ENCODE assay signal across 12 mouse cellular contexts in the genomic region with DNA sequence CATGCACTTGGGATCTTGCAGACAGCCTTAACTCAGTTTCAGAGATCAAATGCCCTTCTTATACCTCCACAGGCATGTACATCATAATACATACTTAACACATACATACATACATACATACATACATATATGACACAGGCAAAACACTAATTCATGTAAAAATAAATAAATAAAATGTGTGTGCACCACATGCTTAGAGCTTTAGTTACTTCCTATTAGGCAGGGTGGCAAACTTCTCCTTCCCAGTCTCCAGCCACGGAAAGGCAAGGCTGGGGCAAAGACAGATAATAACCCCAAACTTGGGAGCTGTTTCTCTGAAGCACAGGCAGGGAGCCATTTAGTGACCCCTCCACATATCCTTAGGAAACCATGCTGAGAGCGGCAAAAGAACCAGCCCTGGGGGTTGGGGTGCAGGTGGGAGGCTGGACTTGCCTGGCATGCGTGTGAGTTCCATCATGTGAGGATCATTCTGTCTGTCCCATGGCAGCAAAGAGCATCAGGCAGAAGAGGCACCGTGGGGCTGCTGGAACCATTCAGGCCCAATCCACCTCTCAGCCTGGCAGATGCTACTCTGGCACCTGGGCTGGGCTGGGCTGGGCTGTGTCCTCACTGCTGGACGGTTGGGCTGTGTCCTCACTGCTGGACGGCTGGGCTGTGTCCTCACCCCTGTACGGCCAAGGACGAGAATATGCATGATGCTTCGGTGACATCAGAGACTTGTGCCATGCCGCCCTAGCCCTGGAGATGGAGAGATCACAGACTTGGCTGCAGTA. TPM values are rescaled to one million over a fixed set of nuclear protein-coding genes. Genes with fewer than 3 reads are reported as not detected.
DNase-seq lines count a peak whose midpoint lies in the region; ATAC-seq and TF ChIP-seq lines count a peak whose summit lies in the region.
"Had no signal": no experiment of that assay in that cellular context is flagged by ENCODE, and none has a peak within 500 bp of the region (broad histone marks: within the 10 kb centered on the region; RNA-seq: fewer than 3 reads in every experiment).

A gene (minus strand): TSS at position 721 of the 773 bp plus-strand sequence.

- POLR2A ChIA-PET in Patski (lab: Charles Lee): interaction anchor here (0.7 kb wide), 1 partner anchor 24 kb away, joined by 3 read pairs; no protein-coding TSS in a partner anchor

- no peak within 1 kb of the TSS for H3K4me3 ChIP-seq in kidney, embryonic 16.5 days (ENCODE audit: low read length)
- no peak within 1 kb of the TSS for H3K4me3 ChIP-seq in heart, adult 2 months
- no peak within 1 kb of the TSS for H3K4me3 ChIP-seq in liver, embryonic 16.5 days (ENCODE audit: low read depth, low read length)
- no peak within 1 kb of the TSS for H3K4me3 ChIP-seq in hindbrain, embryonic 11.5 days (ENCODE audit: low read depth, low read length)
- H3K4me3 ChIP-seq: forebrain, embryonic 13.5 days; midbrain, embryonic 12.5 days had no signal

- 67% methylated on average over 10 of the region's 10 CpGs for WGBS in kidney, embryonic 16.5 days
- WGBS in heart, adult 2 months: 56% methylated on average over 10 of the region's 10 CpGs
- 75% methylated on average over 10 of the region's 10 CpGs for WGBS in liver, embryonic 16.5 days (ENCODE audit: insufficient replicate concordance)
- 74% methylated on average over 10 of the region's 10 CpGs for WGBS in hindbrain, embryonic 11.5 days

- no peak for ATAC-seq in kidney, embryonic 16.5 days (ENCODE audit: low FRiP score, low TSS enrichment)
- no peak for ATAC-seq in Patski
- no peak for ATAC-seq in liver, embryonic 16.5 days (ENCODE audit: low read depth)
- ATAC-seq in hindbrain, embryonic 11.5 days (ENCODE audit: low FRiP score): no peak
- ATAC-seq: forebrain, embryonic 13.5 days; hindbrain, embryonic 16.5 days had no signal

- TF ChIP-seq POLR2A in heart, adult 2 months (IDR thresholded peaks at IDR 0.05; ENCODE audit: insufficient read depth, low read depth, low read length): no peak

- no peaks in the 10 kb centered on the region for H3K9me3 ChIP-seq in kidney, embryonic 16.5 days (ENCODE audit: low read length)
- no peaks in the 10 kb centered on the region for H3K9me3 ChIP-seq in liver, embryonic 16.5 days (replicated peaks; ENCODE audit: control insufficient read depth, low read length)
- no peaks in the 10 kb centered on the region for H3K9me3 ChIP-seq in hindbrain, embryonic 11.5 days (ENCODE audit: control insufficient read depth, low read length)
- H3K9me3 ChIP-seq: forebrain, embryonic 13.5 days; midbrain, embryonic 12.5 days had no signal

- no peak for TF ChIP-seq EP300 in heart, adult 2 months (IDR thresholded peaks at IDR 0.05; ENCODE audit: insufficient read depth, low read depth, low read length)

- H3K9ac ChIP-seq in kidney, embryonic 16.5 days (replicated peaks; ENCODE audit: low read length): no peak within 1 kb of the TSS
- H3K9ac ChIP-seq in heart, adult 2 months (ENCODE audit: low read depth, low read length): no peak within 1 kb of the TSS
- H3K9ac ChIP-seq in liver, embryonic 16.5 days (ENCODE audit: low read depth, low read length): no peak within 1 kb of the TSS
- no peak within 1 kb of the TSS for H3K9ac ChIP-seq in hindbrain, embryonic 11.5 days (ENCODE audit: low read depth, low read length)
- H3K9ac ChIP-seq: forebrain, embryonic 13.5 days; midbrain, embryonic 12.5 days had no signal

- no peak within 1 kb of the TSS for H3K4me2 ChIP-seq in kidney, embryonic 16.5 days (replicated peaks; ENCODE audit: low read depth, low read length)
- H3K4me2 ChIP-seq in liver, embryonic 16.5 days (ENCODE audit: low read depth, low read length): no peak within 1 kb of the TSS
- H3K4me2 ChIP-seq in hindbrain, embryonic 11.5 days (replicated peaks; ENCODE audit: low read depth, low read length): no peak within 1 kb of the TSS
- H3K4me2 ChIP-seq: forebrain, embryonic 13.5 days; midbrain, embryonic 12.5 days had no signal

- no peaks in the 10 kb centered on the region for H3K36me3 ChIP-seq in kidney, embryonic 16.5 days (ENCODE audit: insufficient read depth, low read length)
- no peaks in the 10 kb centered on the region; the same call in 1 of the 2 replicates for H3K36me3 ChIP-seq in heart, adult 2 months (ENCODE audit: control insufficient read depth, insufficient read depth, low read length)
- no peaks in the 10 kb centered on the region for H3K36me3 ChIP-seq in liver, embryonic 16.5 days (ENCODE audit: control insufficient read depth, insufficient read depth)
- no peaks in the 10 kb centered on the region for H3K36me3 ChIP-seq in hindbrain, embryonic 11.5 days (ENCODE audit: control insufficient read depth, insufficient read depth, low read length)
- H3K36me3 ChIP-seq: midbrain, embryonic 12.5 days had no signal

- intact Hi-C loops in heart, adult 2 months (cut with DNase I): loop anchor here (5.0 kb wide), 1 partner anchor 134 kb away; a partner anchor contains a TSS

- no peaks in the 10 kb centered on the region for H3K27me3 ChIP-seq in kidney, embryonic 16.5 days (ENCODE audit: insufficient read depth, low read length)
- H3K27me3 ChIP-seq in Patski: no peaks in the 10 kb centered on the region
- H3K27me3 ChIP-seq in heart, adult 2 months (ENCODE audit: control insufficient read depth, insufficient read depth, low read length): no peaks in the 10 kb centered on the region
- no peaks in the 10 kb centered on the region for H3K27me3 ChIP-seq in liver, embryonic 16.5 days (ENCODE audit: control insufficient read depth, insufficient read depth, low read depth, low read length)
- peaks cover 18% of the 10 kb centered on the region for H3K27me3 ChIP-seq in hindbrain, embryonic 11.5 days (ENCODE audit: control insufficient read depth, insufficient read depth, low read length)

- H3K79me2 ChIP-seq in heart, adult 2 months (replicated peaks; ENCODE audit: control insufficient read depth, insufficient read depth, low read length): peaks cover 2% of the 10 kb centered on the region

- H3K27ac ChIP-seq in kidney, embryonic 16.5 days (ENCODE audit: low read length): no peak within 1 kb of the TSS
- H3K27ac ChIP-seq in heart, adult 2 months: no peak within 1 kb of the TSS
- H3K27ac ChIP-seq in liver, embryonic 16.5 days (ENCODE audit: low read length): 0 out of 2 replicates have a peak within 1 kb of the TSS, but pooled peaks have one; percentile 30
- H3K27ac ChIP-seq in hindbrain, embryonic 11.5 days (ENCODE audit: low read depth, low read length): no peak within 1 kb of the TSS
- H3K27ac ChIP-seq: forebrain, embryonic 13.5 days; midbrain, embryonic 12.5 days had no signal

- TF ChIP-seq CTCF in Patski (IDR thresholded peaks at IDR 0.05): no peak
- no peak for TF ChIP-seq CTCF in heart, adult 2 months (IDR thresholded peaks at IDR 0.05)

- CTCF ChIA-PET in Patski (lab: Charles Lee): interaction anchor here (0.5 to 3.6 kb wide), 6 partner anchors 23 to 86 kb away, joined by 3 to 29 read pairs (median 4); no protein-coding TSS in a partner anchor

- DNase-seq in kidney, postnatal 10 days: no peak
- DNase-seq in Patski (ENCODE audit: low read depth, low spot score): no peak
- DNase-seq in heart, adult 2 months: peak in 1 of 2 experiments; percentile 3
- no peak for DNase-seq in spleen, adult 18-20 months
- no peak for DNase-seq in kidney, postnatal 25 days
- DNase-seq in hindbrain, embryonic 11.5 days (ENCODE audit: low spot score): no peak
- DNase-seq: layer of hippocampus, adult 9-11 months had no signal

- in situ Hi-C loops in Patski (cut with MboI; ENCODE audit: low pct_unique_long_range_greater_than_20kb): loop anchor here (5.0 kb wide), 1 partner anchor 34 kb away; no protein-coding TSS in a partner anchor

- peaks cover 31% of the 10 kb centered on the region for H3K4me1 ChIP-seq in kidney, embryonic 16.5 days (ENCODE audit: insufficient read depth, low read length)
- H3K4me1 ChIP-seq in heart, adult 2 months (ENCODE audit: control insufficient read depth, insufficient read depth, low read length): peaks cover 18% of the 10 kb centered on the region
- peaks cover 42% of the 10 kb centered on the region for H3K4me1 ChIP-seq in liver, embryonic 16.5 days (ENCODE audit: control insufficient read depth, low read depth, low read length)
- peaks cover 4% of the 10 kb centered on the region for H3K4me1 ChIP-seq in hindbrain, embryonic 11.5 days (replicated peaks; ENCODE audit: control insufficient read depth, insufficient read depth, low read length)

RNA-seq across cellular contexts. Expression of the gene that starts here (rescaled TPM):
- polyA plus RNA-seq in kidney, embryonic 16.5 days (2015; fragmentation: Nextera tagmentation; extraction: Ambion mirVana): 11.4 and 12.8 TPM in 2 replicates
- 15.6 TPM for polyA plus RNA-seq in Patski (2021)
- total RNA-seq in heart, adult 2 months (2021): 10 to 100 TPM; 10.8 to 11.2 TPM
- 19.2 and 22.3 TPM in 2 replicates for polyA plus RNA-seq in heart, adult 2 months (2012; rRNA removed)
- 6.7 and 7.7 TPM in 2 replicates for polyA plus RNA-seq in liver, embryonic 16.5 days (2015; fragmentation: Nextera tagmentation; extraction: Ambion mirVana)
- polyA plus RNA-seq in hindbrain, embryonic 11.5 days (2014; fragmentation: Nextera tagmentation; extraction: Ambion mirVana): 2.1 and 2.7 TPM in 2 replicates
